Mouse (Mus musculus) testis, adult 2 months (tissue): Measurements from ENCODE around the gene Tmem104.

Experiments
- CTCF ChIP-seq: fragments of 200-500 bp; IDR thresholded peaks from 2 replicates; pipeline ENCODE4 v1.5.1; 2012; ENCODE audit warnings: low read depth, mild to moderate bottlenecking, inconsistent platforms, low read length, moderate library complexity; ENCODE audit not compliant: control insufficient read depth, insufficient read depth, insufficient replicate concordance
- POLR2A ChIP-seq: fragments of 200-500 bp; IDR thresholded peaks from 2 replicates; pipeline ENCODE4 v1.6.1; 2012; ENCODE audit warnings: low read depth, mild to moderate bottlenecking, inconsistent platforms, low read length, moderate library complexity; ENCODE audit not compliant: control insufficient read depth

DNA sequence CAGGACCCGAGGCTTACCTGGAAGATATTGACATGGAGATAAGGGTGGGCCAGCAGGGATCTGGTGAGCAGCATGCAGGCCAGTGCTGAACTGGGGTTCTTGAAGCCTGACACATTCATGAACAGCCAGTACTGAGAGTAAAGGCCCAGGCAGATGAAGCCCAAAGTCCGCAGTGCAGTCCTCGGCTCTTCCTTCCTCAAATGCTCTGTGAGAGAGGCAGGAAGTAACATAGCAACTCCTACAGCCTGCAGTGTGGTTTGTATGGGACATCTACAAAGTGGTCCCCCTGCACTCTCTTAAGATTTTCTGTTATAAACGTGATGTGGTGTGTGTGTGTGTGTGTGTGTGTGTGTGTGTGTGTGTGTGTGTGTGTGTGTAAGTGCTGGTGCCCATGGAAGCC lies 98.0 kb downstream of the Tmem104 start:
- TF ChIP-seq CTCF: no peak
- no peak for TF ChIP-seq POLR2A
